Mouse (Mus musculus): ENCODE data around the gene Xrra1.
"Not testable (repeated sequence)": the region's sequence is repeated elsewhere in the genome, so short reads cannot be mapped to it uniquely, and the experiment has no call there.

Gene Xrra1

GRCm38 (mm10) chr7:99902918-99903665, 44.2 kb downstream of the Xrra1 start:
- no peak for DNase-seq

- no peak for DNase-seq
These were observed 45.6 kb downstream of the Xrra1 start for GRCm38 (mm10) chr7:99904421-99905005.

GRCm38 (mm10) chr7:99906346-99906745, 47.4 kb downstream of the Xrra1 start:
- DNase-seq, result no peak

- DNase-seq, result no peak
These were observed 48.5 kb downstream of the Xrra1 start for GRCm38 (mm10) chr7:99907463-99907862.

- DNase-seq, result no peak
These were observed 52.1 kb downstream of the Xrra1 start for GRCm38 (mm10) chr7:99911038-99911437.

GRCm38 (mm10) chr7:99914316-99914715, 55.4 kb downstream of the Xrra1 start:
- no peak for DNase-seq

GRCm38 (mm10) chr7:99915511-99915910, 56.6 kb downstream of the Xrra1 start:
- no peak for DNase-seq

- peak; percentile 57 for DNase-seq
These were observed 57.9 kb downstream of the Xrra1 start for GRCm38 (mm10) chr7:99916741-99917319.

- peak; percentile 36 for DNase-seq
These were observed 58.5 kb downstream of the Xrra1 start for GRCm38 (mm10) chr7:99917320-99917844.

- DNase-seq, result no peak
These were observed 60.2 kb downstream of the Xrra1 start for GRCm38 (mm10) chr7:99919164-99919563.

- no peak for DNase-seq
These were observed 61.1 kb downstream of the Xrra1 start for GRCm38 (mm10) chr7:99919971-99920370.

- DNase-seq, result no peak
These were observed 61.5 kb downstream of the Xrra1 start for GRCm38 (mm10) chr7:99920416-99920815.

- DNase-seq, result peak; percentile 84
These were observed 68.2 kb downstream of the Xrra1 start for GRCm38 (mm10) chr7:99926916-99927714.

GRCm38 (mm10) chr7:99935758-99936157, 76.8 kb downstream of the Xrra1 start:
- DNase-seq, result no peak

GRCm38 (mm10) chr7:99940669-99941068, 81.8 kb downstream of the Xrra1 start:
- DNase-seq, result no peak

GRCm38 (mm10) chr7:99944520-99944919, 85.6 kb downstream of the Xrra1 start:
- DNase-seq, result no peak

- DNase-seq, result not testable (repeated sequence)
These were observed 86.1 kb downstream of the Xrra1 start for GRCm38 (mm10) chr7:99945012-99945411.

- no peak for DNase-seq
These were observed 87.0 kb downstream of the Xrra1 start for GRCm38 (mm10) chr7:99945939-99946338.

- no peak for DNase-seq
These were observed 87.4 kb downstream of the Xrra1 start for GRCm38 (mm10) chr7:99946356-99946755.

- DNase-seq, result peak; percentile 46
These were observed 88.4 kb downstream of the Xrra1 start for GRCm38 (mm10) chr7:99947329-99947728.

GRCm38 (mm10) chr7:99953442-99954098, 94.7 kb downstream of the Xrra1 start:
- DNase-seq, result no peak

- DNase-seq, result no peak
These were observed 95.3 kb downstream of the Xrra1 start for GRCm38 (mm10) chr7:99954212-99954611.

- no peak for DNase-seq
These were observed 97.2 kb downstream of the Xrra1 start for GRCm38 (mm10) chr7:99956095-99956494.

All from lung, postnatal 14 days (tissue).